Mouse (Mus musculus) cerebellum, adult 11-12 months (tissue): ENCODE data around the gene Stxbp5l.
A peak's percentile ranks its signal among the peaks of the same experiment; 100 is the strongest.
"Not testable (repeated sequence)": the region's sequence is repeated elsewhere in the genome, so short reads cannot be mapped to it uniquely, and the experiment has no call there.

Experiments used
- DNase-seq: peaks from one replicate; pipeline ENCODE4 v3.0.0; 2022

Gene Stxbp5l

DNA sequence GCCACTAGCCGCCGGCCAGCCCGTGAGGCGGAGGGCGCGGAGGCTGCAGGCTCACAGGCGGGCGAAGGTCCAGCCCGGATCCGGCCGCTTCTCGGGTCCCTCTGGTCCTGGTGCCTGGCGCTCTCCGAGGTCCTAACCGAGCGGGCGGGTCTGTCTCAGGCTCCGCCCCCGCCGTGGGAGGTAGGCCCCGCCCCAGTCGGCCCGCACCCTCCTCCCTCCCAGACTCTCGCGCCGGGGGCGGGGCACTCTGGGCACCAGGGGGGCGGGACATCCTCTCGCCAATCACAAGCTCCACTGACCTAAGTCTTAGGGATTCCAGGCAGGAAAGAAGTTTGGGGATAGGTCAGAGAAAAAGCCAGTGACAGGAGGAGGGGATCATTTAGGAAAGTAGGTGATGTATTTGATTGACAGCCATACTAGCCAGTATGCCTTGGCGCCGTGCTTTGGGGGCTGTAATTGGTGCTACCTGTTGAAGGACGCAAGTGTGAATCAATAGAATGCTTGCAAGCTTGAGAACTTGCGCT, at the start of gene Stxbp5l:
Gene Stxbp5l, minus strand, starts transcription at position 142 of the 524 bp plus-strand sequence.
- DNase-seq = peak; percentile 98

DNA sequence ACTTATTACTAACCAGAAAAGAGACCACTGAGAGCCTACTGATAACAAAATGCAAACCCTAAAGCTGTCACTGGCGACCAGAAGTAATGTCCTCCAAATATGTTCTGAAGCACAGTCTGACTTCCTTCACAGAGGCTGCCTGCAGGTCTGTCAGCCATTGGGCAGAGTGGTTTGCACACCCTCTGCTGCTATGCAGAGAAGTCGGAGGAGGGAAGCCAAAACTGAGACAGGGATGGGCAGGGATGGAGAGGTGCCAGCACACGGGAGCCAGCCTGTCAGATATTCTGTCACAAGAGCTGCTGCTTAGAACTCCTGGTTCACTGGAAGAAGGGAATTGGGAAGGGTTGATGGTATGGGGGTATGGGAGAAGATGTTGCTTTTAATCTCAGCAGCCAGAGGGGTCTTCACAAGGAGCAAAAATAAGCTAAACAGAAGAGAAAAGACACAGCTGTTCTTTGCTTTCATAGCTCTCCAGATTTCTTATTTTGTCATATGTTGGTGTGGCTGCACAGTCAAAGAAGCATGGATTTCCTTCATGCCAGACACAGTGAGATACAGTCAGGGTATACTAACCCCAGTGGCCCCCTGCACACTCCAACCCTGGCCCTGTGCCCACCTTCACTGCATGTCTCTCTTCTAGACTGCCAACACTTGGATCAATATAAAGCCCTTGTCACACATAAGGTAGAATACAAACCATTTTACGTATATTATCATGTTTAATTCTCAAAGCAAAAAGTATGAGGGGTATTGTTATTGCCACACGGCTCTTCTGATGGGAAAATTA, 48.8 kb upstream of the Stxbp5l start:
- DNase-seq = peak; percentile 87

DNA sequence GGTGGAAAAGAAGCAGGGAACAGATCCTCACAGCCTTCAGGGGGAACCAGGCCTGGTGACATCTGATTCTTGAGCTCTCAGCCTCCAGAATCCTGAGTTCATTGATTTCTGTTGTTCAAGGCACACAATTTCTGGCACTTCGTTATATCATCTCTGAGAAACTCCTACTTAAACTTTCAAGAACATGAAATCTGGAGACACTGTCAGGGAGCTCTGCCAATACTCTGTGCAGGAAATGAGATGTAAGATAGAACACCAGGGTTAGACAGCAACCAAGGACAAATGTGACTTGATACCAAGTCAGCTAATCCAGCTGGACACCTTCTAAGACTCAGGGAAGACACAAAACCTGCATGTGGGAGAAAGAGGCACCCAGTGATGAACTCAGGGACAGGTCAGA, 40.7 kb upstream of the Stxbp5l start:
- DNase-seq = no peak

DNA sequence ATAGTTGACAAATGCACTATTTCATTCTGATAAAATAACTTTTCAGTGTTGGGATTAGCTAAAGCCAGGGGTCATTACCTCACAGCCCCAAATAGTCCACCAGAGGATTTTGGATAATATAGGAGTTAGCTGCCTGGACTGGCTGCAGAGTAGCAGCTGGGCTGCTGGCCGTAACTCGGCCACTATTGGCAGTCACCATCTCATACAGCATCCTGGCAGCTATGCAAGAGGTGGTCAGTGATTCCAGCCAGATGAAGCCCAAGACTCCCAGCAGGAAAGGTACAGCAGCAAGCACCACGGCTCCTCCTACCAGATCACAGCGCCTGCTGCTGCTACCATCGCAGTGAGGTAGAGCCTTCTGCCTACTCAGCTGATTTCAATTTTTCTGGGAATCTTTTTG, 38.1 kb upstream of the Stxbp5l start:
- DNase-seq = peak; percentile 56

DNA sequence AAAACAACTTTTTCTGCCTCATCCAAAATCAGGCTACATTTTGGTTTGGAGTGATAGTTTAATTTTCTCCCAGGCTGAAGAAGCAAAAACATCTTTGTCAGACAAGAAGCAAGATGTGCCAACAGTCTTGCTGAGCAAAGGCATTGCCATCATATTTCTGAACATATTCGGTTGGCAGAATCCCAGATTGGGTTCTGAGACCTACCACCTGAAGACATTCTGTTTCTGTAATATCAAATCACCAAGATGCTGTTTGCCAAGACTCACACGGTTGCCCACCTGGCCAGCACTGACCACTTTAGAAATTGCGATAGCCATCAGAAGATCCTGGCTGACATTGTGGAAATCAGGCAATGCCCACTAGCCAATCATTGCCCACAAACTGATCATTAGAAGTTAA, 37.1 kb upstream of the Stxbp5l start:
- DNase-seq = peak; percentile 47

DNA sequence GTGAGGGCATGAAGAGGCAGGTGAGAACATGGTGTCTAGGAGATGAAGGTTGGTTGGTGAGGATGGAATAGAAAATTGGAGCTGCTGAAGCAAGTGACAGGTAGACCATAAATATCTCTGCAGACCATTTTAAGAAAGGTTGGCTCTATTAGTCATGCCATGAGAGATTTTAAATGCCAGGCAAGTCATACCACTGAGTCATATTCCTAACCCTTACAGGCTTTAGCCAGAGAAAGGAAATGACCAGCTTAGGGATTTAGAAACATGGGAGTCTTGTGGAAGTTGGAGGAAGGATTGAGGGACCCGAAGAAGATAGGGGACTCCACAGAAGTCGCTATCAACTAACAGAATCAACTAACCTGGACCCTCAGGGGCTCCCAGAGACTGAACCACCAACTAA, 35.8 kb upstream of the Stxbp5l start:
- no peak for DNase-seq

DNA sequence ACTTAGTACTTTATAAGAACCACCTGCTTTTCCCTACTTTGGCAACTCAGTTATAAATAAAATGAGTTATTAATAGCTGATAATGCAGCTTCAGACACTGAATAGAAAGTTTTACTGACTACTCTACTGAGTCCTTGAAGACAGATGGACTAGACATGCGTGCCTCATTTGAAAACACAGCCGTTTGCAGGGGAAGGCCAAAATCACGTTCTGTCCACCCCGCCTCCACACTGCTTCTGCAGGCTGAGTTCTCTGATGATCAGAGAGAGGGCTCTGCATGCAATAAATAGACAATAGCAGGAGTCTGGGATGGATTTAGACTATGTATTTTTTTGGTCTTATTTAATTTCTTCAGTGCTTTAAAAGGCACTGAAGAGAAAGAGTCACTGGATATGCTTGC, 20.8 kb upstream of the Stxbp5l start:
- DNase-seq = no peak

DNA sequence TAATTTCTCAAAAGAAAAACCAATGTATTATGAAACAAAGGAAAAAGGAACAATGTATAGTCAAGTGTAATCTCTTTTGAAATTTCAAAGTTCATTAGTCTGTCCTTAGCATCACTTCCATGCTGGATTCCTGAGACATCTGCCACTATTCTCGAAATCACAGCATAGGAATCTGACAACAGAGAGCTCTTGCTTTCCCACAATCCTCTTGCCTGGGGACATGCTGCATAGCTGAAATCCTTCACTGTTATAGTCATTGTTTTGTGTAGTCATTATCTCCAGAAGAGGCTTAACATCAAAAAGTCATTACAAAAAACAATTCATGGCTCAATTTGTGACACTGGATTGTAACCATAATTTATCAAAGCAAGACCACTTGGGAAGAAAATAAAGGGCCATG, 20.2 kb upstream of the Stxbp5l start:
- no peak for DNase-seq

DNA sequence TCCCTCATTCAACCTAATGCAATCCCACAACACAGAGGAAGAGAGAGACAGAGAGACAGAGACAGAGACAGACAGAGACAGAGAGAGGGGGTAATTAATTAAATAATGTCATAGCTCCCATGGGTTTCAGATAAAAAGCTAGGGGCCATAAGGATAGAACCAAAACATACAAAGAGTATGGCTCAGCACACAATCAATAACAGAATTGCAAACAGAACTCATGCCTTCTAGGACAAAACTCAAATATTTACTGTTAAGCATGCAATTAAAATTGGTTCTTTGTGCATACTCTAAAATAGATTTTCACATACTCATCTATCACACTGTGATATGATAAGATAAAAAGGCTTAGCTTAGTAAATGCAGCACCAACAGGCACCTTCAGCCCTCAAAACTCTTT, 5.2 kb upstream of the Stxbp5l start:
- DNase-seq = no peak

DNA sequence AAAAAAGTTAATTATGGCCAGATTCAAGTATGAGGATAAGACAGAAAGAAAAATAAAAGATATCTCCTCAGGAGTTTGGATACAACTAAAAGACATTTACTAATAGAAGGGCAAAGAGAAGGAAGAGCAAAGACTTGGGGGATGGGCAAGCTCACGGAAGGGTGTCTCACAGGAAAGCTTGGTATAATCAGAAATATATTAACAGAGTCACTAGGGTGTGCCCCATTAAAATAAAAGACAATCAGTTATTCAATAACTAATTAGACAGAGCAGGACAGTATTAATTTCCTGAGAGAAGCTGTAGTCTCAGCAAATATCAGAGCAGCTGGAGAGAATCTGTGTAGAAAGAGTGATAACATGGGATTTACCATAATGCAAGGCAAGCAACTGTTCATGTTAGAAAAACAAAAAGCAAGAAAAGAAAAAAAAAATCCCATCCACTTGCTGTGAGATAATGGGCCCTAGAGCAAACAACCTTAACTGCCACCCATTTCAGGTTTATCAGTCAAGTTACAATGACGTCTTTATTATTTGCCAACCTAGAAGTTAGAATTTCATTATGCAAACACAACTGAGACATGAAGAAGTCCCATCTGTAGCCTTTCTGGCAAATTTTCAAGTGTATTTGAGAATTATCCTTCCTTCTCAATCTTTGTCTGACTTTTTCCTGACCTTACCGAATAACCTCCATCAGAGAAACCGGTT, 4.6 kb upstream of the Stxbp5l start:
- DNase-seq = no peak

DNA sequence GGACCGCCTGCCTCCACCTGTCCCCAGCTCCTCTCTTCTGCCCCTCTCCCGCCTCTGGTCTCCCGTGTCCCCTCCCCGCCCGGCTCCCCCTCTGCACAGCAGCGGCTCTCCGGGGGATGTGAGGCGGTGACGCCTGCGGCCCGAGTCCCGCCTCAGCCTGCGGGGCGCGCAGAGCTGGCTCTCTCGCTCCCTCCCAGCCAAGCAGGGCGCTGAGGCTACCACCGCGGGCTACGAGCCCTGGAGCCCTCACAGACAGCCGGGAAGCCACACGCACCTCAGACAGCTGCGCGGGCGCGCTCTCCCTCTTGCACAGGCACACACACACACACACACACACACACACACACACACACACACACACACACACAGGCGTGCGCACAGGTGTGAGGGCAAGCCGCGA, 393 bp downstream of the Stxbp5l start:
- DNase-seq = peak; percentile 84

DNA sequence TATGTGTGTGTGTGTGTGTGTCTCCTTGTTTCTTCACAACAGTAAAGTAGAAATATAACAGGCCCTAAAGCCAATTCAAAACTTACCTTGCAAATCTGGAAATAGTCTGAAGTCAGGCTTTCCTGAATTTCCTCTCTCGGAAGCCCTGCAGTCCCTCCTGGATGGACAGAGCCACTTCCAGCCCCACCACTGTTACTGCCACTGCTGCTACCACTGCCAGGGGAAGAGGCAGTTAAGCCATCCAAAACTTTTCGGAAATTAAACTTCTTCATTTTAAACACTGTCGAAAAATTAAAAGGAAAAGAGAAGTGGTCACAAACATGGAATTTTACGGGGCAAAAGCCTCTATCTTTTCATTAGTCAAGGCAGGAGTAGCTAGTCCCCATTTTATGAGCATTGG, 1.3 kb downstream of the Stxbp5l start:
- peak; percentile 33 for DNase-seq

DNA sequence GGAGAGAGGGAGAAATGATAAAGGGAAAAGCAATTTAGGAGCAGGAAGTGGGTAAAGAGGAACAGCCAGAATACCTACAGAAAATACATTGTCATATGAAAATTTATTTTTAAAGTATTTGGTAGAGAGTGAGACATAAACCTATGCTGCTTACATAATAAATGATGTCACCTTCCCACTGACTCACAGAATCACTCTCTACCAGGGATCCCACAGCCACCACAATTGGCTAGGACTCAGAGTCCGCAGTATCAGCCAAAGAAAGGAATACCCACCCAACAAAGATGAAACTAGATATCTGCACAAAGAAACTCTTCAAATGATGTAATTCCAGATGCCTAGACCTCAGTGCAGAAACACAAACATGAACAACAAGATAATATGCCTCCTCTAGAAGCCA, 12.0 kb downstream of the Stxbp5l start:
- DNase-seq = no peak

DNA sequence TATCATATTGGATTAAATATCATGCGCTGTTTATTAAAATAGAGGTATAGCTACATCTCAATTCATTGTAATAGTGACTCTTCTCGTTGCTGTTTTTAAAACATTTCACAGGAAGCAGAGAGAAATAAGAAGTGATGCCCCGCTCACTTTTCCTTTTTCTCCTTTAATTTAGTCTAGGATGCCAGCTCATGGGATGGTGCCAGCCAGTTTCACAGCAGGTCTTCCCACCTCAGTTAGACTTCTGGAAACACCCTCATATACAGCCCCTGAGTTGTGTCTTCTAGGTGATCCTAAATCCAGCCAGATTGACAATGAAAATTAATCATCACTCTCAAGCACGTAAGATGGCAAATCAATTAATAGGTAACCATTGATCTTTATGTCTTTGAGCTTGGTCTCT, 17.3 kb downstream of the Stxbp5l start:
- peak; percentile 53 for DNase-seq

DNA sequence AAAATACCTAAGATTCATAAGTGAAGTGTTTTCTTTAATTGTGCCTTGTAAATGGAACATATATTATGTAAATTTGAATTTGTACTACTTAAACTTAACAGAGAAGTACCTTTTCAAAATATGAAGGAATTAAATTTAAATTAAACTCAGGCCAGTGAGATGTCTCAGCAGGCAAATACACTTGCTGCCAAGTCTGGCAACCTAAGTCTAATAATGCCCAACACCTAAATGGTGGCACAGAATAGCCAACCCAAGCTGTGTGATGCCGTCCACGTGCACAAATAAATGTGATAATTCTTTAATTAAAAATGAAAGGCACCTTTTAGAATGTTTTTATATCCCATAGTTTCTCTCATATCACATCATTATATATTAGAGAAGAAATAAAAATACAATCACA, 20.8 kb downstream of the Stxbp5l start:
- DNase-seq = no peak

DNA sequence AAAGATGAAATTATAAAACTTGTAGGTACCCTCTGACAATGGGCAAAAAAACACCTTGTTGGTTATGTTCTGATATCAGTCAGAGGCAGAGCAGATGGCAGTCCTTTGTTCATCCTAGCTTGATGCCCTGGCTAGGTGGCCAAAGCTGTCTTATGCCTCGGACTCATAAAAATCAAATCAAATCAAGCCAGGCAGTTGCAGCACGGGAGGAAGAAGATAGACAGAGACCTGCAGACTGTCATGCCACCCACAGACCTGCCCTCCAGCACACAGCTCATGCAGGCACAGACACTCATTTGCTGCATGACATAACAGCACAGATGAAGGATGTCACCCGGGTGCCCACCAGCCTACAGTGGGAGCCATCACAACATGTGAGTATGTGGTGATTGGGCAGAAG, 29.1 kb downstream of the Stxbp5l start:
- peak; percentile 63 for DNase-seq

DNA sequence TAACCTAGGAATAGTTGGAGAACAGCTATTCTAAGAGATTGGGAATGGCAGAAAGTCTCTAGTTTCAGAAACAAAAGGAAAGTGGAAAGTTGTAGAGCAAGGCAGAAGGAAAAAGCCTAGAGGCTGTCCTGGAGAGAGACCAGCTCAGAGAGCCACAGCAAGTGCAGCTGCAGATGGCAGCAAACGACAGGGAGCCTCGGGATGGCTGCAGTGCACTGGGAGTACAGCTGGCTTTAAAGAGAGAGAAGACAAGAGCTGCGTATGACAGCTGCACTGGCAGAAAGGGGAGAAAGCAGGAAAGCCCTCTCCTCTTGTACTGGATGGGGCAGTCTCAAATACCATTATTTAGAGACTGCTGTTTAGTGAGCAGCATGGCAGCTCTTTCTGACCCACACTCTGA, 37.7 kb downstream of the Stxbp5l start:
- DNase-seq = no peak

DNA sequence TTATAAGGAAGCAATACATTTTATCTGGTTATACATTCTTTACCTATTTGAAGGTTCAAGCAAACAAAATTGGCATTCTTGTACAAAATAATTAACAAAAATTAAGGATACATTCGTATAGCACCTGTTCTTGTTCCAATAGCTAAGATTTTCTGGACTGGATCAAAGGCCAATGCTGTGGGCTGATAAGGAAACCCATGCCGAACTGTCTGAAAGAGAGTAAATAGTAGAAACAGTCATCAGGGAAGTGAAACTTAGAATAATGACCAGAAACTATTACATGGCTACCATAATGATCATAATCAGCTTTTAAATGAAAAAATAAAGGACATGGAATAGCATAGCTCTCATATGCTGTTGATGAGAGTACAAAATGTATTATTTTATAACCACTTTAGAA, 39.8 kb downstream of the Stxbp5l start:
- no peak for DNase-seq

DNA sequence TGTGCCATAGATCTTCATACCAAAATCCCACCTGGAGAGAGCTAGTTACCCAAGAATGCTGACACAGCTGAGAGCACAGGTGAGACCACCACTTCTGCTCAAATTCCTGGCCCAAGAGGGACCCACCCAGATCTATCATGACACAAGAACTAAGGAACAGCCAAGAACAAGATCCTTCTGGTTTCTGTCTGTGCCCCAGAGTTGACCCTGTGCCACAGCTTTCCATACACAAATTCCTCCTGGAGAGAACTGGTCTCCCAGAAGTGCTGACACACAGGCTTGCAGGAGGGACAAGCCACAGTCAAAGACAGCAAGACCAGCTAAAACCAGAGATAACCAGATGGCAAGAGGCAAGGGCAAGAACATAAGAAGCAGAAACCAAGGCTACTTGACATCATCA, 43.3 kb downstream of the Stxbp5l start:
- DNase-seq = not testable (repeated sequence)

DNA sequence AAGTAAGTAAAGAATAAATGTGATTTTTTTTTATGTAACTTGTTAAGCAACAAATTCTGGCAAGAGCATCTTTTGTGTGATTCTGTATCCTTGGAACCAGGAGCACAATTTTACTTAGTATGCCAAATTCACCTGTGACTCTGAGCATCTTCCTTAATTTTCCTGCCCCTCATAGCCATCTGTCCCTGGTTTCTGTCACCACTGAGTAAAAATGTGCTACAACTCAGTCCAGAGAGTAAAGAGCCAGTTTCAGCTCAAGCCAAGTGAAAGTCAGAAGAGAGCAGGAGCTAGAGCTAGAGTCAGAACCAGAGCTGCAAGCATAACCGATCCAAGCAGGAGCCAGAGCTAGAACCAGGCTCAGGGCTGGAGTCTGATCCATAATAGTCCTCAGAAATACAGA, 46.6 kb downstream of the Stxbp5l start:
- peak; percentile 34 for DNase-seq

DNA sequence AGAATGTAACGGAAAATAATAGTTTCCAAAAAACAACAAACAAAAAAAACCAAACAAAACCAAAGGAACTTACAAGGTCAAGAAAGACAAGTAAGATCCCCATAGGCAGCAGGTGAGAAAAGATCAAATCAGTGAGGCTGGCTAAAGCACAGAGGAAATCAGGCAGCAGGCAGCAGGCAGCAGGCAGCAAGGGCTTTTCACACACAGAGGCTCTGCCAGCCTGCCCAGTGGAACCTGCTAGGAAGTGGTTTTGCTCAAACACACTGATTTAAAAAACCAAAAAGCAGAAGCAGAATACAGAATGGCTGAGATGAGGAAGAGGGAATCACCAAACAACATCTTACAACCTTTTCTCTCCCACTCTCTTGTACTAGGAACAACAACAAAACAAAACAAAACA, 47.2 kb downstream of the Stxbp5l start:
- peak; percentile 41 for DNase-seq

DNA sequence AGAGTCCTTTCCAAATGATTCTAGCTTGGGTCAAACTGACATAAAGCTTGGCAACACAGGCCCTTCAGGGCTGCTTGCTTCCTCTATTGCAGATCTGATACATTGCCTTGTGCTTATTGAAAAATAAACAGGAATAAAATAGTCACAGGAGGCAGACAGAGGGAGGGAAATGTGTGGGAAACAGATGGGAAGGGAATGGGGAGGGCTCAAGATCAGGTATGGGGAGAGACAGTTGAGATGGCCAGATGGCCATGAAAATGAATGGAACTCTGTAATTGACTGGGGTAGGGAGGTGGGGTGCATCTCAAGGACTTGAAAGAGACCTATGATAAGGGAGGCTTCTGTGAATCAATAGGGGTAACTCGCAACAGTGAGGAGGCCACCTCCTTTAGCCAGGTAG, 80.3 kb downstream of the Stxbp5l start:
- DNase-seq = peak; percentile 57

DNA sequence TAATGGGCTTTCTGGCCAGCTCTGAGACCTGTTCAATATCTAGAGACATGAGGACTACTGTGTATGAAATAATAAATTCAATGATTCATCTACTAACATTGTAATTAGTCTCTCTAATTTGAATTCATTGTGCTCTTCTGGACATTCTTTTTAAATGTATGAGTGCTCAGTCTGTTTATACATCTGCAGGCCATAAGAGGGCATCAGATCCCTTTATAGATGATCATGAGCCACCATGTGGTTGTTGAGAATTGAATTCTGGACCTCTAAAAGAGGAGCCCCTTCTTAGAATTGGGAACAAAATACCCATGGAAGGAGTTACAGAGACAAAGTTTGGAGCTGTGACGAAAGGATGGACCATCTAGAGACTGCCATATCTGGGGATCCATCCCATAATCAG, 92.2 kb downstream of the Stxbp5l start:
- no peak for DNase-seq

DNA sequence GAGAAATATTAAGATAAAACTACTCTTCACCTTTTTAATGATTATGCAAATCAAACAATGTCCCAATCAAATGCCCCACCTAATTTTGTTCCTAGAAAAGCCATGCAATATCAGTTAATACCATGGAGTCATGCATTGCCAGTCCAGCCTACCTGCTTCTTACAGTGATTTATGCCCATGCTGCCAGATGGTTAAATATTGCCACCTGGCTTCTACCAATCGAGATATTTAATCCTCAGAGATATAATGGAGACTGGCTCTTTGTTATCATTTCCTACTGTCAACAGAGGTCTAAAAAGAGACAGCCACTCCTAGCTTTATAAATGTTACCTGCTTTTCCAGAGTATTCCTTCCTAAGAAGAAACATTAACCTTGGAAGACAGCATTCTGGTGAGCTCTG, 104.6 kb downstream of the Stxbp5l start:
- DNase-seq = no peak
